Mouse (Mus musculus): ENCODE measurements around the gene Pars2.
A peak's percentile ranks its signal among the peaks of the same experiment; 100 is the strongest.

The Pars2 gene

GRCm38 (mm10) chr4:106704416-106704815 is 53.5 kb downstream of the Pars2 start:
- DNase-seq (ENCODE audit: inconsistent ontology term), result peak; percentile 53

Data from Muller cell, postnatal 12 days (primary cell).